Mouse (Mus musculus) intestine, postnatal 0 days (tissue): ENCODE results near the gene Tmem30c. TPM values are rescaled to one million over a fixed set of nuclear protein-coding genes. Genes with fewer than 3 reads are reported as not detected.

Experiments
- ATAC-seq: fragments of 200-750 bp; cut with Nextera tagmentation; 2 replicates; pipeline ENCODE4 v1.8.0; 2017; ENCODE audit warnings: mild to moderate bottlenecking, moderate TSS enrichment, moderate library complexity
- H3K27ac ChIP-seq: fragments of 300-500 bp; sonication (generic); 2 replicates; pipeline ENCODE4 v1.5.1; 2014; ENCODE audit warnings: mild to moderate bottlenecking, low read depth, low read length, moderate library complexity
- H3K27me3 ChIP-seq: fragments of 300-500 bp; sonication (generic); replicated peaks from 2 replicates; pipeline ENCODE4 v1.6.1; 2014; ENCODE audit warnings: low read length, mixed read lengths; ENCODE audit not compliant: control insufficient read depth, insufficient read depth
- H3K36me3 ChIP-seq: fragments of 300-500 bp; sonication (generic); 2 replicates; pipeline ENCODE4 v1.6.1; 2014; ENCODE audit warnings: mild to moderate bottlenecking, moderate library complexity; ENCODE audit not compliant: control insufficient read depth, insufficient read depth
- H3K4me1 ChIP-seq: fragments of 300-500 bp; sonication (generic); replicated peaks from 2 replicates; pipeline ENCODE4 v1.6.1; 2014; ENCODE audit warnings: antibody characterized with exemption, low read length, mixed read lengths; ENCODE audit not compliant: control insufficient read depth, insufficient read depth
- H3K4me2 ChIP-seq: fragments of 300-500 bp; sonication (generic); replicated peaks from 2 replicates; pipeline ENCODE4 v1.6.1; 2014; ENCODE audit warnings: low read depth, mild to moderate bottlenecking, moderate library complexity
- H3K4me3 ChIP-seq: fragments of 300-500 bp; sonication (generic); 2 replicates; pipeline ENCODE4 v1.5.1; 2014; ENCODE audit warnings: low read depth, low read length
- H3K9ac ChIP-seq: fragments of 300-500 bp; sonication (generic); 2 replicates; pipeline ENCODE4 v1.6.1; 2014; ENCODE audit warnings: mild to moderate bottlenecking, low read depth, low read length
- H3K9me3 ChIP-seq: fragments of 300-500 bp; sonication (generic); 2 replicates; pipeline ENCODE4 v1.6.1; 2016; ENCODE audit warnings: mixed run types; ENCODE audit not compliant: control insufficient read depth
- CTCF ChIP-seq: sonication (generic); IDR thresholded peaks from 2 replicates; pipeline ENCODE4 v1.5.1; 2016; ENCODE audit warnings: low read depth, mild to moderate bottlenecking, control low read depth, antibody characterized with exemption, moderate library complexity
- WGBS: fragments of 180-500 bp; shearing (Covaris S2); extraction: QIAGEN DNeasy Blood & Tissue Kit; methylation state at CpG from one replicate; pipeline ENCODE4 v1.1.7; 2014; 5-methylcytosine and 5-hydroxymethylcytosine counted together
- polyA plus RNA-seq: library from polyadenylated mRNA; unstranded; fragments of >200 nt; fragmentation: Nextera tagmentation; extraction: Ambion mirVana; gene quantifications from 2 replicates; pipeline ENCODE4 v1.2.1, GENCODE M21; 2015

The Tmem30c gene
- polyA plus RNA-seq, 1 experiment from 2014 or later: not detected

DNA sequence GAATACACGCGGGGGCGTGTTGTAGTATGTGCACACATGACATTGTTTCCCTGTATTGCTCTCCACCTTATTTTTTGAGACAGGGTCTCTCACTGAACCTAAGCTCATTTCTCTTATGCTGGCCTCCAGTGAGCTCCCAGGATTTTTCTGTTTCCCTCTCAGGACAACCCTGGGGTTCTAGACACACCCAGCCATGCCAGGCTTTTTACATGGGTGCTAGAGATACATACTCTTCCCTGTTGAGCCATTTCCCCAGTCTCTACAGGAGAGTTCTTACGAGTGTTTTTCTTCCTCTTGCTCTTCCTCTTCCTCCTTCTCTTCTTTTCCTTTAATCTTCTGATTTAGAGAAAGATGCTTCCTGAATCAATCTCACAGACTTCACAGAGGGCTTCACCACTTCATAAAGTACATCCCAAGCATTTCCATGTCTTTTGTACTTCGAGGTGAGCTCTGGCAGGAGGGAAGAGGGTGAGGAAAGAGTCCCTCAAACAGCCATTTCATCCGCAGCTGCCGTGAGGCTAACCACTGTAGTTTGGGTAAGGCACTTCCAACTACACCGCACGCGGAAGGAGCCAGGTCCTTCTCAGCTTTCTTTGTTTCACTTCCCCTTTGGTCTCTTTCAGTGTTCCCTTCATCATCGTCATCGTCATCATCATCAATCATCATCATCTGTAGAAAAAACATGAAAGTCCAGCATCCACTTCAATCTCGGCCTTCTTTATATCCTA is 33.1 kb downstream of the Tmem30c start:
- 85% methylated on average over 13 of the region's 13 CpGs for WGBS
- no peaks in the 10 kb centered on the region for H3K36me3 ChIP-seq
- no peaks in the 10 kb centered on the region for H3K9me3 ChIP-seq
- no peak for TF ChIP-seq CTCF
- no peak overlapping the region for H3K9ac ChIP-seq
- no peak overlapping the region for H3K4me2 ChIP-seq
- H3K27ac ChIP-seq: no peak overlapping the region
- H3K4me3 ChIP-seq: no peak overlapping the region
- ATAC-seq: no peak
- no peaks in the 10 kb centered on the region for H3K27me3 ChIP-seq
- no peaks in the 10 kb centered on the region for H3K4me1 ChIP-seq

GRCm38 (mm10) chr16:57251589-57252421 is 40.9 kb downstream of the Tmem30c start:
- H3K4me1 ChIP-seq: no peaks in the 10 kb centered on the region
- no peak overlapping the region for H3K9ac ChIP-seq
- no peaks in the 10 kb centered on the region for H3K27me3 ChIP-seq
- no peak for TF ChIP-seq CTCF
- no peaks in the 10 kb centered on the region for H3K36me3 ChIP-seq
- H3K4me2 ChIP-seq: no peak overlapping the region
- H3K27ac ChIP-seq: peak overlapping the region; percentile 29; the same call in 1 of the 2 replicates
- no peaks in the 10 kb centered on the region for H3K9me3 ChIP-seq
- no peak for ATAC-seq
- WGBS: 22% methylated on average over 7 of the region's 7 CpGs
- no peak overlapping the region for H3K4me3 ChIP-seq

GRCm38 (mm10) chr16:57250991-57251390 is 41.7 kb downstream of the Tmem30c start:
- Histone ChIP-seq H3K36me3 (no peaks in the 10 kb centered on the region), H3K27me3 (no peaks in the 10 kb centered on the region), H3K9ac (no peak overlapping the region), H3K9me3 (no peaks in the 10 kb centered on the region), H3K27ac (no peak overlapping the region), H3K4me3 (no peak overlapping the region), H3K4me2 (no peak overlapping the region), H3K4me1 (no peaks in the 10 kb centered on the region)
- WGBS: 87% methylated on average over 4 of the region's 4 CpGs
- no peak for TF ChIP-seq CTCF
- no peak for ATAC-seq

GRCm38 (mm10) chr16:57247464-57247863 is 45.2 kb downstream of the Tmem30c start:
- no peak overlapping the region for H3K4me3 ChIP-seq
- H3K9ac ChIP-seq: no peak overlapping the region
- WGBS: 91% methylated on average over 4 of the region's 4 CpGs
- no peaks in the 10 kb centered on the region for H3K4me1 ChIP-seq
- H3K27me3 ChIP-seq: no peaks in the 10 kb centered on the region
- no peaks in the 10 kb centered on the region for H3K9me3 ChIP-seq
- TF ChIP-seq CTCF: no peak
- H3K36me3 ChIP-seq: no peaks in the 10 kb centered on the region
- ATAC-seq: no peak
- no peak overlapping the region for H3K27ac ChIP-seq
- no peak overlapping the region for H3K4me2 ChIP-seq

GRCm38 (mm10) chr16:57246596-57246995 is 46.1 kb downstream of the Tmem30c start:
- Histone ChIP-seq H3K27me3 (no peaks in the 10 kb centered on the region), H3K36me3 (no peaks in the 10 kb centered on the region), H3K9ac (no peak overlapping the region), H3K27ac (no peak overlapping the region), H3K9me3 (no peaks in the 10 kb centered on the region), H3K4me2 (no peak overlapping the region), H3K4me1 (no peaks in the 10 kb centered on the region), H3K4me3 (no peak overlapping the region)
- no peak for TF ChIP-seq CTCF
- no peak for ATAC-seq
- WGBS: 86% methylated on average over 3 of the region's 3 CpGs

DNA sequence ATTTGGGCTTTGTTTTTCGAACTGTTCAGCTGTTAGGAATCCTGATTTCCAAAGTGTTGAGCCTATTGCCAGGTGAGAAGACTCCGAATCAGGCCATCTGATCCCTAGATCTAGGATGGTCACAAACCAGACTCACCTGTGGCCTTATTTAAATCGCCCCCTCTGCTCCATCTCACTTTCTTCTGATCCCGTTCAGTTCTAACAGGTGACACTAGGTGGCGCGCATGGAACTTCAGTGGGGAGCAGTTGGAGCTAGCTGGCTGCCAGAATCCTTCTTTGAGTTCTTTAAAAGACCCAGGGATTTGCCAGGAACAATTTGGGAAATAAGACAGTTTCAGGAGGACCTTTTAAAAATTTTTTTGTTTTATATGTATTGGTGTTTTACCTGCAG is 48.8 kb downstream of the Tmem30c start:
- 12% methylated on average over 6 of the region's 6 CpGs for WGBS
- Histone ChIP-seq H3K4me1 (no peaks in the 10 kb centered on the region), H3K9me3 (no peaks in the 10 kb centered on the region), H3K36me3 (no peaks in the 10 kb centered on the region), H3K4me2 (no peak overlapping the region), H3K27me3 (no peaks in the 10 kb centered on the region), H3K9ac (no peak overlapping the region), H3K4me3 (no peak overlapping the region), H3K27ac (no peak overlapping the region)
- ATAC-seq: peak; percentile 51
- TF ChIP-seq CTCF: peak; percentile 94
